Mouse (Mus musculus): ENCODE measurements around the gene Pde7b. TPM values are rescaled to one million over a fixed set of nuclear protein-coding genes. Genes with fewer than 3 reads are reported as not detected.

The Pde7b gene
- polyA plus RNA-seq, 1 experiment, result 9.5 TPM

GRCm38 (mm10) chr10:20735775-20736449 lies 11.0 kb upstream of the Pde7b start:
- H3K36me3 ChIP-seq (ENCODE audit: control insufficient read depth, insufficient read depth, low read length), result no peaks in the 10 kb centered on the region
- 0 out of 2 replicates have a peak, but pooled peaks cover 2% of the 10 kb centered on the region for H3K4me1 ChIP-seq (ENCODE audit: control insufficient read depth, insufficient read depth, low read length)
- no peak for TF ChIP-seq POLR2A (IDR thresholded peaks at IDR 0.05; ENCODE audit: low read depth, low read length)
- TF ChIP-seq CTCF (conservative IDR thresholded peaks at IDR 0.05; ENCODE audit: insufficient read depth, insufficient read length, low read depth, low read length), result no peak
- DNase-seq, result no peak
- H3K27me3 ChIP-seq (replicated peaks; ENCODE audit: control insufficient read depth, insufficient read depth, low read length), result no peaks in the 10 kb centered on the region
- WGBS, result 88% methylated on average over 3 of the region's 3 CpGs
- no peak overlapping the region for H3K27ac ChIP-seq (ENCODE audit: insufficient read depth, low read depth, low read length)
- no peak overlapping the region for H3K4me3 ChIP-seq (ENCODE audit: insufficient read depth, low read depth, low read length)

GRCm38 (mm10) chr10:20733576-20733975 lies 8.7 kb upstream of the Pde7b start:
- WGBS, result 82% methylated on average over 5 of the region's 5 CpGs
- no peaks in the 10 kb centered on the region for H3K27me3 ChIP-seq (replicated peaks; ENCODE audit: control insufficient read depth, insufficient read depth, low read length)
- no peak overlapping the region for H3K4me3 ChIP-seq (ENCODE audit: insufficient read depth, low read depth, low read length)
- H3K4me1 ChIP-seq (ENCODE audit: control insufficient read depth, insufficient read depth, low read length), result no peaks in the 10 kb centered on the region
- no peak overlapping the region for H3K27ac ChIP-seq (ENCODE audit: insufficient read depth, low read depth, low read length)
- no peaks in the 10 kb centered on the region for H3K36me3 ChIP-seq (ENCODE audit: control insufficient read depth, insufficient read depth, low read length)
- no peak for DNase-seq
- TF ChIP-seq POLR2A (IDR thresholded peaks at IDR 0.05; ENCODE audit: low read depth, low read length) (no peak), CTCF (conservative IDR thresholded peaks at IDR 0.05; ENCODE audit: insufficient read depth, insufficient read length, low read depth, low read length) (no peak)

GRCm38 (mm10) chr10:20732180-20732579 lies 7.3 kb upstream of the Pde7b start:
- Histone ChIP-seq H3K27ac (ENCODE audit: insufficient read depth, low read depth, low read length) (no peak overlapping the region), H3K4me3 (ENCODE audit: insufficient read depth, low read depth, low read length) (no peak overlapping the region), H3K27me3 (replicated peaks; ENCODE audit: control insufficient read depth, insufficient read depth, low read length) (no peaks in the 10 kb centered on the region; the same call in 1 of the 2 replicates), H3K36me3 (ENCODE audit: control insufficient read depth, insufficient read depth, low read length) (no peaks in the 10 kb centered on the region), H3K4me1 (ENCODE audit: control insufficient read depth, insufficient read depth, low read length) (no peaks in the 10 kb centered on the region)
- TF ChIP-seq CTCF (conservative IDR thresholded peaks at IDR 0.05; ENCODE audit: insufficient read depth, insufficient read length, low read depth, low read length) (no peak), POLR2A (IDR thresholded peaks at IDR 0.05; ENCODE audit: low read depth, low read length) (no peak)
- WGBS, result 79% methylated on average over 2 of the region's 2 CpGs
- no peak for DNase-seq

GRCm38 (mm10) chr10:20730034-20730433 lies 5.2 kb upstream of the Pde7b start:
- no peak overlapping the region for H3K27ac ChIP-seq (ENCODE audit: insufficient read depth, low read depth, low read length)
- 94% methylated on average over 1 of the region's 1 CpGs for WGBS
- DNase-seq, result no peak
- no peaks in the 10 kb centered on the region; the same call in 1 of the 2 replicates for H3K27me3 ChIP-seq (replicated peaks; ENCODE audit: control insufficient read depth, insufficient read depth, low read length)
- no peaks in the 10 kb centered on the region for H3K36me3 ChIP-seq (ENCODE audit: control insufficient read depth, insufficient read depth, low read length)
- TF ChIP-seq POLR2A (IDR thresholded peaks at IDR 0.05; ENCODE audit: low read depth, low read length) (no peak), CTCF (conservative IDR thresholded peaks at IDR 0.05; ENCODE audit: insufficient read depth, insufficient read length, low read depth, low read length) (no peak)
- no peak overlapping the region for H3K4me3 ChIP-seq (ENCODE audit: insufficient read depth, low read depth, low read length)
- H3K4me1 ChIP-seq (ENCODE audit: control insufficient read depth, insufficient read depth, low read length), result 0 out of 2 replicates have a peak, but pooled peaks cover 3% of the 10 kb centered on the region

GRCm38 (mm10) chr10:20725384-20725983 lies 606 bp upstream of the Pde7b start:
- Histone ChIP-seq H3K36me3 (ENCODE audit: control insufficient read depth, insufficient read depth, low read length) (no peaks in the 10 kb centered on the region), H3K4me3 (ENCODE audit: insufficient read depth, low read depth, low read length) (peak overlapping the region; percentile 48; the same call in 1 of the 2 replicates), H3K4me1 (ENCODE audit: control insufficient read depth, insufficient read depth, low read length) (peaks cover 11% of the 10 kb centered on the region; the same call in 1 of the 2 replicates), H3K27me3 (replicated peaks; ENCODE audit: control insufficient read depth, insufficient read depth, low read length) (no peaks in the 10 kb centered on the region; the same call in 1 of the 2 replicates), H3K27ac (ENCODE audit: insufficient read depth, low read depth, low read length) (no peak overlapping the region)
- no peak for TF ChIP-seq POLR2A (IDR thresholded peaks at IDR 0.05; ENCODE audit: low read depth, low read length)
- no peak for TF ChIP-seq CTCF (conservative IDR thresholded peaks at IDR 0.05; ENCODE audit: insufficient read depth, insufficient read length, low read depth, low read length)
- 53% methylated on average over 8 of the region's 8 CpGs for WGBS
- DNase-seq, result peak; percentile 17

GRCm38 (mm10) chr10:20724451-20724850 lies 427 bp downstream of the Pde7b start:
- Histone ChIP-seq H3K4me3 (ENCODE audit: insufficient read depth, low read depth, low read length) (peak overlapping the region; percentile 48), H3K36me3 (ENCODE audit: control insufficient read depth, insufficient read depth, low read length) (no peaks in the 10 kb centered on the region), H3K27me3 (replicated peaks; ENCODE audit: control insufficient read depth, insufficient read depth, low read length) (no peaks in the 10 kb centered on the region; the same call in 1 of the 2 replicates), H3K4me1 (ENCODE audit: control insufficient read depth, insufficient read depth, low read length) (peaks cover 15% of the 10 kb centered on the region), H3K27ac (ENCODE audit: insufficient read depth, low read depth, low read length) (peak overlapping the region; percentile 35; the same call in 1 of the 2 replicates)
- DNase-seq, result no peak
- TF ChIP-seq POLR2A (IDR thresholded peaks at IDR 0.05; ENCODE audit: low read depth, low read length) (no peak), CTCF (conservative IDR thresholded peaks at IDR 0.05; ENCODE audit: insufficient read depth, insufficient read length, low read depth, low read length) (no peak)
- 4% methylated on average over 10 of the region's 10 CpGs for WGBS

GRCm38 (mm10) chr10:20723962-20724361 lies 916 bp downstream of the Pde7b start:
- no peak for DNase-seq
- no peaks in the 10 kb centered on the region; the same call in 1 of the 2 replicates for H3K27me3 ChIP-seq (replicated peaks; ENCODE audit: control insufficient read depth, insufficient read depth, low read length)
- no peaks in the 10 kb centered on the region for H3K36me3 ChIP-seq (ENCODE audit: control insufficient read depth, insufficient read depth, low read length)
- WGBS, result 7% methylated on average over 3 of the region's 3 CpGs
- TF ChIP-seq CTCF (conservative IDR thresholded peaks at IDR 0.05; ENCODE audit: insufficient read depth, insufficient read length, low read depth, low read length), result no peak
- no peak for TF ChIP-seq POLR2A (IDR thresholded peaks at IDR 0.05; ENCODE audit: low read depth, low read length)
- H3K27ac ChIP-seq (ENCODE audit: insufficient read depth, low read depth, low read length), result no peak overlapping the region
- peaks cover 15% of the 10 kb centered on the region for H3K4me1 ChIP-seq (ENCODE audit: control insufficient read depth, insufficient read depth, low read length)
- H3K4me3 ChIP-seq (ENCODE audit: insufficient read depth, low read depth, low read length), result peak overlapping the region; percentile 48
